Mouse (Mus musculus): ENCODE data around the gene Henmt1.
A peak's percentile ranks its signal among the peaks of the same experiment; 100 is the strongest.

Gene Henmt1

GRCm38 (mm10) chr3:108939573-108939972, at the start of gene Henmt1:
Gene Henmt1, plus strand, starts transcription at chr3:108939873.
- no peak for DNase-seq

GRCm38 (mm10) chr3:108889908-108890307, 49.8 kb upstream of the Henmt1 start, which contains the start of gene Fndc7:
Gene Fndc7, minus strand, starts transcription at chr3:108890008.
- DNase-seq = no peak

GRCm38 (mm10) chr3:108892080-108892479, 47.6 kb upstream of the Henmt1 start:
- no peak for DNase-seq

- no peak for DNase-seq
These were observed 46.8 kb upstream of the Henmt1 start for GRCm38 (mm10) chr3:108892914-108893313.

- no peak for DNase-seq
These were observed 41.0 kb upstream of the Henmt1 start for GRCm38 (mm10) chr3:108898640-108899039.

- no peak for DNase-seq
These were observed 39.5 kb upstream of the Henmt1 start for GRCm38 (mm10) chr3:108900147-108900546.

- DNase-seq = no peak
These were observed 39.0 kb upstream of the Henmt1 start for GRCm38 (mm10) chr3:108900681-108901080.

GRCm38 (mm10) chr3:108902038-108902437, 37.6 kb upstream of the Henmt1 start:
- no peak for DNase-seq

GRCm38 (mm10) chr3:108902934-108903333, 36.7 kb upstream of the Henmt1 start:
- DNase-seq = no peak

- peak; percentile 73 to 86 for DNase-seq
These were observed 29.2 kb upstream of the Henmt1 start for GRCm38 (mm10) chr3:108910303-108911080.

- peak in 1 of 2 experiments; percentile 72 for DNase-seq
These were observed 28.6 kb upstream of the Henmt1 start for GRCm38 (mm10) chr3:108911081-108911547.

- DNase-seq = peak; percentile 95 to 97
These were observed 27.9 kb upstream of the Henmt1 start, which contains the start of gene Prpf38b for GRCm38 (mm10) chr3:108911548-108912413. Gene Prpf38b, minus strand, starts transcription at chr3:108911727.

GRCm38 (mm10) chr3:108915999-108916398, 23.7 kb upstream of the Henmt1 start:
- DNase-seq = peak; percentile 26 to 67

- DNase-seq = no peak
These were observed 22.8 kb upstream of the Henmt1 start for GRCm38 (mm10) chr3:108916857-108917256.

GRCm38 (mm10) chr3:108917986-108918385, 21.7 kb upstream of the Henmt1 start:
- no peak for DNase-seq

- DNase-seq = no peak
These were observed 20.8 kb upstream of the Henmt1 start for GRCm38 (mm10) chr3:108918852-108919251.

GRCm38 (mm10) chr3:108920442-108921070, 19.1 kb upstream of the Henmt1 start:
- no peak for DNase-seq

GRCm38 (mm10) chr3:108921822-108922221, 17.9 kb upstream of the Henmt1 start:
- no peak for DNase-seq

GRCm38 (mm10) chr3:108925677-108926076, 14.0 kb upstream of the Henmt1 start:
- DNase-seq = no peak

GRCm38 (mm10) chr3:108926308-108926707, 13.4 kb upstream of the Henmt1 start:
- DNase-seq = no peak

- no peak for DNase-seq
These were observed 6.1 kb upstream of the Henmt1 start for GRCm38 (mm10) chr3:108933557-108933956.

- DNase-seq = no peak
These were observed 982 bp upstream of the Henmt1 start for GRCm38 (mm10) chr3:108938691-108939090.

Measured in cerebellum, postnatal 14 days (tissue).